Mouse (Mus musculus): Measurements from ENCODE around the gene S1pr5.

DNA sequence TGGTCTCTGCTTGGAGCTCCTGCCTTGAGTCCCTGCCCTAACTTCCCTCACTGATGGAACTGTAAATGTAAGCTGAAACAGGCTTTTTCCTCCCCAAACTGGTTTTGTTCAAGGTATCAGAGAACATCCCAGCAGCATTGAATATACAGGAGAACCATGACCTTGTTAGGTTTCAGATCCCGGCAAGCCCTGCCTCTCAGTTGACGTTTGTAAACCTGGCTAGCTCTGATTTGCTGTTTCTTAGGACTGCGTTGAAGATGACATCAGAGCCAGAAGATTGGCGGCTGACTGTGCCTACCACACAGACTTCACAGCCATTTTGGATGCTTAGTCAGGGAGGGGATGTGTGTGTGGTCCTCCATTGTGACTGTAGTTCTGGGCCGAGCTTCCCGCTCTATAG is 24.3 kb downstream of the S1pr5 start:
- no peak for TF ChIP-seq CTCF (IDR thresholded peaks at IDR 0.05; ENCODE audit: low read depth)
- TF ChIP-seq EP300 (IDR thresholded peaks at IDR 0.05; ENCODE audit: low read depth), result no peak

All from liver, postnatal 0 days (tissue).